Mouse (Mus musculus): ENCODE results near the gene Itk. TPM values are rescaled to one million over a fixed set of nuclear protein-coding genes. Genes with fewer than 3 reads are reported as not detected.

Itk gene
- polyA plus RNA-seq, 1 experiment from 2014 or later: not detected

DNA sequence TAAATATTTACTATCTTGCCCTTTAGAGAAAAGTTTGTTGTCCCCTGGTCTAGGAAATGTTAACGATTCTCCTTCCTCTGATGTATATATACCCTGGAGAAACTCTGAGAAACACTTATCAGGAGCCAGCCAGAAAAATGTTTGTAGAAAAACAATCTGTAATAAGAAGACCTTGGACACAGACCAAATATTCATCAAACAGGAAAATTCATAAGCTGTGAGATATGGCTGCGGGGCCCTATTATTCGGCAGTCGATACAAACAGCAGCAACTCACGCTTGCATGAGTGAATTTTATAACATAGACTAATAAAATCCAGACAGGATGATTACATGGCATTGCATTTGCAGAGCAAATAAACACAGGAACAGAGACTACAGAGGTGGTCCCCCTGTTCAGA lies 29.5 kb upstream of the Itk start:
- no peaks in the 10 kb centered on the region for H3K36me3 ChIP-seq (ENCODE audit: control insufficient read depth, insufficient read depth, low read length)
- 84% methylated on average over 5 of the region's 5 CpGs for WGBS
- no peak overlapping the region for H3K4me2 ChIP-seq (ENCODE audit: low read length)
- H3K9me3 ChIP-seq (replicated peaks; ENCODE audit: control insufficient read depth, low read length, poor library complexity, severe bottlenecking): no peaks in the 10 kb centered on the region
- no peaks in the 10 kb centered on the region for H3K27me3 ChIP-seq (ENCODE audit: control insufficient read depth, insufficient read depth, low read depth, low read length)
- no peak overlapping the region for H3K9ac ChIP-seq (ENCODE audit: low read depth, low read length)
- ATAC-seq: no peak
- no peak overlapping the region for H3K27ac ChIP-seq (ENCODE audit: low read length)
- H3K4me3 ChIP-seq (ENCODE audit: low read depth, low read length): no peak overlapping the region
- no peaks in the 10 kb centered on the region for H3K4me1 ChIP-seq (ENCODE audit: control insufficient read depth, insufficient read depth, low read length)

DNA sequence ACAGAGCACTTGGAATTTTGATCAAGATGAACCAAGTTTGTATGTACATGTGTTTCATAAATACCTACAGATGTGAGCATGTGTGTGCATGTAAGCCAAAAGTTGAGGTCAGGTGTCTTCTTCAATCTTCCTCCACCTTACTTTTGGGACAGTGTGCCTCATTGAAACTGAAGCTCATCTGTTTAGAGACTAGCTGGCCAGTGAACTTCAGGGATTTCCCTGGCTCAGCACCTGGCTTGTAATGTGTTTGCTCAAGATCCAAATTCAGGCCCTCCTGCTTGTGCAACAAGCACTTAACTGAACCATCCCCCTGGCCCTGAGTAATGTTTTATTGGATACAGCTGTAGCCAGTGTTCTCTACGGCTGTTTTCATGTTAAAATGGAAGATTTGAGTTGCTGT lies 29.1 kb upstream of the Itk start:
- H3K4me3 ChIP-seq (ENCODE audit: low read depth, low read length): no peak overlapping the region
- no peak overlapping the region for H3K27ac ChIP-seq (ENCODE audit: low read length)
- no peaks in the 10 kb centered on the region for H3K36me3 ChIP-seq (ENCODE audit: control insufficient read depth, insufficient read depth, low read length)
- no peaks in the 10 kb centered on the region for H3K4me1 ChIP-seq (ENCODE audit: control insufficient read depth, insufficient read depth, low read length)
- ATAC-seq: no peak
- no peaks in the 10 kb centered on the region for H3K9me3 ChIP-seq (replicated peaks; ENCODE audit: control insufficient read depth, low read length, poor library complexity, severe bottlenecking)
- no peaks in the 10 kb centered on the region for H3K27me3 ChIP-seq (ENCODE audit: control insufficient read depth, insufficient read depth, low read depth, low read length)
- no peak overlapping the region for H3K9ac ChIP-seq (ENCODE audit: low read depth, low read length)
- WGBS: 78% methylated on average over 1 of the region's 1 CpGs
- no peak overlapping the region for H3K4me2 ChIP-seq (ENCODE audit: low read length)

DNA sequence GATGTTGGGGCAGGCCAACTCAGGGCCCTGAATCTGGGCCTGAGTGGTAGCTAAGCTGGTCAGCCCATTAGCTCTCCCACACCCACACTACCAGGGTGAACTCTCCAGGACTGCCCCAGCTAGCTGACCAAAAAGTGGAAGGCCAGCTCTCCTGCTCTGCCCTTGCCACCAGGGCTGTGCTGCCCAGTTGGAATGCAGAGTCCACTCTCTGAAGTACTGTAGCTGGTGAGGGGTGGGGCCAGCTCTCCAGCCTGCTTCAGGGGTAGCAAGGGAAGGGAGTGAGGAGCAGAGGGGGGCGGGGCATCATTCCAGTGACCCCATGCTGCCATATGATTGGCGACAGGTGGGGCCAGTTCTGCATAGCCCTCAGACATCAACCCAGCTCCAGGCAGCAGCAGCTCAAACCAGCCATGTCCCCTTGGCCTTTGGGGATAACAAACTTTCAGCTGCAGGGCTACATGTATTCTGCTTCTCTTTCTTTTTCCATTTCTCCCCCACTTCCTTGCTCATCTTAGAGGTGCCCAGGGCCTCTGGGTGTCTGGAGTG lies 20.8 kb upstream of the Itk start:
- no peak overlapping the region for H3K9ac ChIP-seq (ENCODE audit: low read depth, low read length)
- H3K4me2 ChIP-seq (ENCODE audit: low read length): no peak overlapping the region
- H3K4me3 ChIP-seq (ENCODE audit: low read depth, low read length): no peak overlapping the region
- H3K9me3 ChIP-seq (replicated peaks; ENCODE audit: control insufficient read depth, low read length, poor library complexity, severe bottlenecking): no peaks in the 10 kb centered on the region
- WGBS: 51% methylated on average over 2 of the region's 2 CpGs
- no peak for ATAC-seq
- no peak overlapping the region for H3K27ac ChIP-seq (ENCODE audit: low read length)
- no peaks in the 10 kb centered on the region for H3K4me1 ChIP-seq (ENCODE audit: control insufficient read depth, insufficient read depth, low read length)
- H3K36me3 ChIP-seq (ENCODE audit: control insufficient read depth, insufficient read depth, low read length): no peaks in the 10 kb centered on the region
- H3K27me3 ChIP-seq (ENCODE audit: control insufficient read depth, insufficient read depth, low read depth, low read length): no peaks in the 10 kb centered on the region

DNA sequence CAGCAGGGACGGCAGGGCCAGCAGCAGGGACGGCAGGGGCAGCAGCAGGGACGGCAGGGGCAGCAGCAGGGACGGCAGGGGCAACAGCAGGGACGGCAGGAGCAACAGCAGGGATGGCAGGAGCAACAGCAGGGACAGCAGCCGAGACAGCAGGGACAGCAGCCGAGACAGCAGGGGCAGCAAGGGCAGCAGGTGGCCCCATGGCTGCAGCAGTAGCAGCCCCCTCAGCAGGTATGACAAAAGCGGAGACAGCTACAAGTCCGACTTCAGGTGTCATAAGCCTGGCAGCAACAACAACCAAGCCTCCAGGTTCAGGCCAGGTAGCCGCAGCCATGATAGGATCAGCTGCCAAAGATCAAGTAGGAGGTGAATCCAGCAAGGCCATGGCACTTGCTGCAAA lies 17.4 kb upstream of the Itk start:
- H3K27ac ChIP-seq (ENCODE audit: low read length): no peak overlapping the region
- no peaks in the 10 kb centered on the region for H3K36me3 ChIP-seq (ENCODE audit: control insufficient read depth, insufficient read depth, low read length)
- H3K4me2 ChIP-seq (ENCODE audit: low read length): no peak overlapping the region
- H3K9ac ChIP-seq (ENCODE audit: low read depth, low read length): no peak overlapping the region
- H3K9me3 ChIP-seq (replicated peaks; ENCODE audit: control insufficient read depth, low read length, poor library complexity, severe bottlenecking): no peaks in the 10 kb centered on the region
- WGBS: 32% methylated on average over 10 of the region's 10 CpGs
- no peak overlapping the region for H3K4me3 ChIP-seq (ENCODE audit: low read depth, low read length)
- H3K27me3 ChIP-seq (ENCODE audit: control insufficient read depth, insufficient read depth, low read depth, low read length): no peaks in the 10 kb centered on the region
- H3K4me1 ChIP-seq (ENCODE audit: control insufficient read depth, insufficient read depth, low read length): no peaks in the 10 kb centered on the region
- no peak for ATAC-seq

DNA sequence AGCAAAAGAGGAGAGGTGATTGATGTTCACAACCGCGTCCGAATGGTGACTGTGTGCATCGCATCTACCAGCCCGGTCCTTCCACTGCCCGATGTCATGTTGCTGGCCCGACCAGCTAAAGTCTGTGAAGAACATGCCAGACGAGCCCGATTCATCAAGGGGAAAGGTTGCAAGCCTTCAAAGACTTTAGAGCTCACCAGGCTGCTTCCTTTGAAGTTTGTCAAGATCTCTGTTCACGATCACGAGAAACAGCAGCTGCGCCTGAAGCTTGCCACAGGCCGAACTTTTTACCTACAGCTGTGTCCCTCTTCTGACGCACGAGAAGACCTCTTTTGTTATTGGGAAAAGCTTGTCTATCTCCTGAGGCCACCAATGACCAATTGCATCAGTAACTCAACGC lies 15.7 kb upstream of the Itk start:
- Histone ChIP-seq H3K9me3 (replicated peaks; ENCODE audit: control insufficient read depth, low read length, poor library complexity, severe bottlenecking) (no peaks in the 10 kb centered on the region), H3K4me3 (ENCODE audit: low read depth, low read length) (no peak overlapping the region), H3K27me3 (ENCODE audit: control insufficient read depth, insufficient read depth, low read depth, low read length) (no peaks in the 10 kb centered on the region), H3K36me3 (ENCODE audit: control insufficient read depth, insufficient read depth, low read length) (no peaks in the 10 kb centered on the region), H3K4me2 (ENCODE audit: low read length) (no peak overlapping the region), H3K4me1 (ENCODE audit: control insufficient read depth, insufficient read depth, low read length) (no peaks in the 10 kb centered on the region), H3K9ac (ENCODE audit: low read depth, low read length) (no peak overlapping the region), H3K27ac (ENCODE audit: low read length) (no peak overlapping the region)
- ATAC-seq: no peak
- WGBS: 84% methylated on average over 16 of the region's 16 CpGs

- 85% methylated on average over 12 of the region's 12 CpGs for WGBS
- H3K27ac ChIP-seq (ENCODE audit: low read length): no peak overlapping the region
- H3K4me3 ChIP-seq (ENCODE audit: low read depth, low read length): no peak overlapping the region
- H3K36me3 ChIP-seq (ENCODE audit: control insufficient read depth, insufficient read depth, low read length): no peaks in the 10 kb centered on the region
- H3K9ac ChIP-seq (ENCODE audit: low read depth, low read length): no peak overlapping the region
- no peak for ATAC-seq
- H3K4me1 ChIP-seq (ENCODE audit: control insufficient read depth, insufficient read depth, low read length): no peaks in the 10 kb centered on the region
- H3K9me3 ChIP-seq (replicated peaks; ENCODE audit: control insufficient read depth, low read length, poor library complexity, severe bottlenecking): no peaks in the 10 kb centered on the region
- H3K4me2 ChIP-seq (ENCODE audit: low read length): no peak overlapping the region
- no peaks in the 10 kb centered on the region for H3K27me3 ChIP-seq (ENCODE audit: control insufficient read depth, insufficient read depth, low read depth, low read length)
Observed at GRCm38 (mm10) chr11:46401555-46401954, 12.2 kb upstream of the Itk start.

DNA sequence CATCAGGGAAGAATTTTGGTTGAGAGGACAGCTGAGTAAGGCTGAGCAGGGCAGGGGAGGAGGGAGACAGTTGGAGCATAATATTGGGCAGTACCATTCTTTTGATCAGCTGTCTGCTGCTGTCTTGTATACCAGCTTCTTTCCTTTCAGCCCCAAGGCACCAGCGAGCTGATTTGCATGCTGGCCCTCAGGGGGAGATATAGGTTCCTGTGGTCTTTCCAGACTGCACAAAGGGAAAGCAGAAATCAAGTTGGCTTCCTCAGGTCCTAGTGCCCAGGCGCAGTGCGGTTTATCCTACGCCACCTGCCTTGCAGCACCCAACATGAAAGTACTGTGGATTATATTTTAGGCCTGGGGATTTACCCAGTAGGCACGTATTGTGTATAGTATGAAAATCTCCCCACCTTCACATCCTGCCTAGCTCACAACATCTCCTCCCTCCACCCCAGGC lies 9.6 kb upstream of the Itk start:
- H3K9me3 ChIP-seq (replicated peaks; ENCODE audit: control insufficient read depth, low read length, poor library complexity, severe bottlenecking): no peaks in the 10 kb centered on the region
- no peaks in the 10 kb centered on the region for H3K27me3 ChIP-seq (ENCODE audit: control insufficient read depth, insufficient read depth, low read depth, low read length)
- H3K4me3 ChIP-seq (ENCODE audit: low read depth, low read length): no peak overlapping the region
- no peak overlapping the region for H3K4me2 ChIP-seq (ENCODE audit: low read length)
- H3K36me3 ChIP-seq (ENCODE audit: control insufficient read depth, insufficient read depth, low read length): no peaks in the 10 kb centered on the region
- WGBS: 54% methylated on average over 5 of the region's 5 CpGs
- no peak for ATAC-seq
- no peak overlapping the region for H3K27ac ChIP-seq (ENCODE audit: low read length)
- H3K9ac ChIP-seq (ENCODE audit: low read depth, low read length): no peak overlapping the region
- H3K4me1 ChIP-seq (ENCODE audit: control insufficient read depth, insufficient read depth, low read length): no peaks in the 10 kb centered on the region

DNA sequence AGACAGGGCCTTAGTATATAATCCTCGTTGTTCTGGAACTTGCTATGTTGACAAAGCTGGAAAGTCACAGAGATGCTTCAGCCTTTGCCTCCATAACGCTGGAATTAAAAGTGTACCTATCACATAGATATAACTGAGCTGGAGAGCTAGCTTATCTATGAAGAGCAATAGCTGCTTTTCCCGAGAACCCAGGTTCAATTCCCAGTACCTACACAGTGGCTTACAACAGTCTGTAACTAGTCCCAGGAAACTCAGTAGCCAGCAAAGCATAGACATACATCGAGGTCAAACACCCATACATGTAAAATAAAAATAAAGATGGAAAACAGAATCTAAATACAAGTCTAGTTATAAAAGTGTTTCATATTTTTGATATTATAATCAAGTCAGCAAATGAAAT lies 9.2 kb upstream of the Itk start:
- Histone ChIP-seq H3K4me3 (ENCODE audit: low read depth, low read length) (no peak overlapping the region), H3K9ac (ENCODE audit: low read depth, low read length) (no peak overlapping the region), H3K27ac (ENCODE audit: low read length) (no peak overlapping the region), H3K4me2 (ENCODE audit: low read length) (no peak overlapping the region), H3K9me3 (replicated peaks; ENCODE audit: control insufficient read depth, low read length, poor library complexity, severe bottlenecking) (no peaks in the 10 kb centered on the region), H3K27me3 (ENCODE audit: control insufficient read depth, insufficient read depth, low read depth, low read length) (no peaks in the 10 kb centered on the region), H3K36me3 (ENCODE audit: control insufficient read depth, insufficient read depth, low read length) (no peaks in the 10 kb centered on the region), H3K4me1 (ENCODE audit: control insufficient read depth, insufficient read depth, low read length) (no peaks in the 10 kb centered on the region)
- no peak for ATAC-seq
- WGBS: 86% methylated on average over 4 of the region's 4 CpGs

DNA sequence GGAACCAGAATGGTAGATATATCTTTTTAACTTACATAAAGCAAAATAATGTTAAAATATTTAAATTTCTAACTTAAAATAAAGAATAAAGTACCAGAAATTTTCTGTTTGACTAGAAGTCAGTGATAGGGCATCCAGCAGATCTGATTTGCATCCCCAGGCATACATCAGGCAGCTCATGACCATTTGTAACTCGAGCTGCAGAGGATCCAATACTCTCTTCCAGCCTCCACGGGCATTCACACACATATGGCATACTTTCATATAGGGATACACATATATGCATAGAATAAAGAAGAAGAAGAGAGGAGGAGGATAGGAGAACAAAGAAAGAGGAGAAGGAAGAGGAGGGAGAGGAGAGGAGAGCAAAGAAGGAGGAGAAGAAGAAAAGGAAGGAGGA lies 8.6 kb upstream of the Itk start:
- H3K27me3 ChIP-seq (ENCODE audit: control insufficient read depth, insufficient read depth, low read depth, low read length): no peaks in the 10 kb centered on the region
- no peaks in the 10 kb centered on the region for H3K9me3 ChIP-seq (replicated peaks; ENCODE audit: control insufficient read depth, low read length, poor library complexity, severe bottlenecking)
- H3K27ac ChIP-seq (ENCODE audit: low read length): no peak overlapping the region
- H3K9ac ChIP-seq (ENCODE audit: low read depth, low read length): no peak overlapping the region
- no peak overlapping the region for H3K4me2 ChIP-seq (ENCODE audit: low read length)
- H3K4me1 ChIP-seq (ENCODE audit: control insufficient read depth, insufficient read depth, low read length): no peaks in the 10 kb centered on the region
- no peak overlapping the region for H3K4me3 ChIP-seq (ENCODE audit: low read depth, low read length)
- no peaks in the 10 kb centered on the region for H3K36me3 ChIP-seq (ENCODE audit: control insufficient read depth, insufficient read depth, low read length)
- 66% methylated on average over 2 of the region's 2 CpGs for WGBS
- no peak for ATAC-seq

DNA sequence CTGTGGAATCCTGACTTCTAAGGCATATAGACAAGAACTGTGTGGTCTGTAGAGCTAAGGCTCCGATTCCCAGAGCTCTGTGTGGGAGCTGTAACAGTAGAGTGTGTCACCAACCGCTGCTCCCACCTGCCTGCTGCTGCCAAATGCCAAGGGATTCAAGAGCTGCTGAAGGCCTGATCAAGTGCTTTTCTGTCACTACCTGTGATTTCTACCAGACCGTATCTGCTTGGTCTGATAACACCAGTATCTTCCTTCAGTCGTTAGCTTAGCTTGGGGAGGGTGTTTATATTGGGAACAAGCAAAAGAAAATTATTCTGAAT lies 7.5 kb upstream of the Itk start:
- H3K27ac ChIP-seq (ENCODE audit: low read length): no peak overlapping the region
- no peak overlapping the region for H3K4me2 ChIP-seq (ENCODE audit: low read length)
- no peaks in the 10 kb centered on the region for H3K27me3 ChIP-seq (ENCODE audit: control insufficient read depth, insufficient read depth, low read depth, low read length)
- no peak overlapping the region for H3K9ac ChIP-seq (ENCODE audit: low read depth, low read length)
- no peaks in the 10 kb centered on the region for H3K4me1 ChIP-seq (ENCODE audit: control insufficient read depth, insufficient read depth, low read length)
- ATAC-seq: no peak
- H3K36me3 ChIP-seq (ENCODE audit: control insufficient read depth, insufficient read depth, low read length): no peaks in the 10 kb centered on the region
- H3K9me3 ChIP-seq (replicated peaks; ENCODE audit: control insufficient read depth, low read length, poor library complexity, severe bottlenecking): no peaks in the 10 kb centered on the region
- 94% methylated on average over 4 of the region's 4 CpGs for WGBS
- H3K4me3 ChIP-seq (ENCODE audit: low read depth, low read length): no peak overlapping the region

Measured in midbrain, embryonic 16.5 days (tissue).